Mouse (Mus musculus) left cerebral cortex, postnatal 14 days (tissue): ENCODE measurements at regions not wholly inside any gene's neighbourhood (a gene's known extent, or its start where the extent isn't known, plus 50 kb on each side); places are given as distances from the start of the nearest gene placed in this dataset.

Experiments used
- DNase-seq, 2 experiments: peaks; one replicate each; pipeline ENCODE4 v3.0.0; 2021 to 2022; ENCODE audit warnings: low spot score in 2 of 2, mixed read lengths in 1 of 2
- intact Hi-C: fragments of 180-260 bp; cut with DNase I; formaldehyde crosslinking; loops from one replicate; pipeline ENCODE4 v1.15.1; 2025

DNA sequence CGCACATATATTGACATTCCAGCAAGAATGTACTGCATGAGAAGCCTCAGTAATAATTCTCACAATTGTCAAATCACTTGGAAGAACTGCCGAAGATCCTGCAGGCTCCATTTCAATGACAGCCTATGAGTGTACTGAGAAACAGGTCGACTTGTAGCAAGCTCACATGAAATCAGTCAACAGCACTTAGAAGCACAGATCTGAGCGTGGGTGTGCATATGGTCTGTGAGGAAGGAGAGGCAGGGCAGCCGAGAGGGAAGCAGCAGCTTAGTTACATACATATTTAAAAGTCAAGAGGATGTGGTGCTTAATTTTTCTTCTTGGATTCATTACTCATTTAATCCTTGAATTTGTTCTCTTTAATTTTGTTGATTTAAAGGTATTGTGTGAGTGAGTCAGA lies 967.4 kb upstream of the Epha7 start:
- peak; percentile 15 to 37 for DNase-seq
- intact Hi-C loops: no loop called here

DNA sequence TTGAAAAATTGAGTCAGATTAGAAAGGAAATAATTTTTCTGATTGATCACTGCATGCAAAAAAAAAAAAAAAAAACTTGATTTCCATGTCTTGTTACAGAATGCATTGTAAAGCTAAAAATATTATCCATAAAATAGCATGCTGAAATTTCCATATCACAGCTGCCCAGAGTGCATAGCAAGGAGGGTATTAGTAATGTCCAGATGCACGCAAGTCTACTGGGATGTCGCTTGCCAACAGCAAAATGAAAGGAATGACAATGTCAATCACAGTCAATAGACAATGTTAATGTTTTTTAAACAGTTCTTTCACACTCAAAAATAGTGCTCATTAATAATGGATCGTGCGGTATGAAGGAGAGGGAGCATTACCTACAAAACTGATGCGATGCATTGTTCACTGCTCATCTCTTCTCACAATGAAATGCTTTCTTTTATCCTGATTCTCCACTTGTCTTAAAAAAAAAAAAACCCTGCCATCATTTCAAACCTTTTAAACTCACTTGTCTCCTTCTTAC lies 966.8 kb upstream of the Epha7 start:
- DNase-seq: no peak
- intact Hi-C loops: no loop called here

DNA sequence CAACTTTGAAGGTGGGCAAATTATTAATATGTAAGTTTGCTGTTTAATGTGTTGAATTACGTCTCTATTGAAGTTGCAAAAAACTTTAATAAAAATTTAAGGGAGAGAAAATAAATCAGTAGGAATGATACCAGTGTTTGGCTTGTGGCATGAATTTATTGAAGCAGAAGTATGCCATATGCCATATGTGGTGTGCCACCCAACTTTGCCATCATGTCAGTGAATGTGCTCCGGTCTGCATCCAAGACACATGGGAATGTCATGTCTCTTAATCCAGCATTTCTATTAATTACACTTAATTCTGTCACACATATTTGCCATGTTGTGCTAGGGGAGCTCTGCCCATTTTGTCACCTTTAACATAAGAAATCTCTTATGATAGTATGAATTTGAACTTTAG lies 956.8 kb upstream of the Epha7 start:
- intact Hi-C loops: no loop called here

DNA sequence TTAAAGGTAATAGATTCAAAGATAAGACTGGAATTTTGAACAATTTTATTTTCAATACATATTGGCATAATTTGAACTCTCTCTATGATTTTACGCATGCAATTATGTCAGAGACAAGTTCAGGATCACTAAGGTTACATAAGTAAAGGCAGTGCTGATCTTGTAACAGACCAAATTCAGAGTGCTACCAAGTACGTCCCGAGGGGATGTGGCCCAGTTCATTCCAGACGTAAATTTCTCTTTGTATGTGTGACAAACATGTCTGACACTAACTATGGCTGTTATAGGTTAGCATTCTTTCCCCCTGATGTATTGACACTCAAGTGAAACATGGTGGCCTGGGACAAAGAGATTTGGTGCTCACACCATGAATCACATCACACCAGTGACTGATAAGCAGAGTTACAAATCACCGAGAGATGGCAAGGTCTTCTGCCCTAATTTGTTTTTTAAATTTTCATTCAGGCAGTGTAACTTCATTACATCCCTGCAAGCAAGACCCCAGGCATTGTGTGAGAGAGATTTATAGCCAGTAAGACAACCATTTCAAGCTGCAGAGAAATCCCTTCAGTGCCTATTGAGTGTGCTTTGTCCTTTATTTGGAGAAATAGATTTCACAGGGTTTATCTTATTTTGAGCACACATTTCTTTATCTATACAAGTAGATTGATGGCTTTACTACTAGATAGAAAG lies 925.5 kb upstream of the Epha7 start:
- no peak for DNase-seq
- intact Hi-C loops: no loop called here

More for the DNA sequence above, 956.8 kb upstream of the Epha7 start:
- no peak for DNase-seq

DNA sequence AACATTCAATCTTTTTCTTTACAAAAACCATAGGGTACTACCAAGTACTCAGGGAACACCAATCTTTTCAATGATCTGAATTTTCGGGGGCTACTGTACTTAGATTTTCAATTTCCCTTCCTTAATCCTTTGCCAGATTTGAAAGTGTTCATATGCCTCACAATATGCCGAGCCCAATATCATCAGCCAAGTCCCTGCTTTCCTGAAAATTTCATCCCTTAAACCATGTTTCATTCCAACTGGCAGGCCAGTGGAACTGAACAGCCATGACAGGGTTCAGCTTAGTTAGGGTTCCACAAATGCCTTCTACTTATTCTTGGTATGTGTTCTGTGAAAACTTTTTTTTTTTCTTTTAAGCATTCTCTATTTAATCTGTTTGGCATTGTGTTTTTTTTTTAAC lies 916.5 kb upstream of the Epha7 start:
- no peak for DNase-seq

DNA sequence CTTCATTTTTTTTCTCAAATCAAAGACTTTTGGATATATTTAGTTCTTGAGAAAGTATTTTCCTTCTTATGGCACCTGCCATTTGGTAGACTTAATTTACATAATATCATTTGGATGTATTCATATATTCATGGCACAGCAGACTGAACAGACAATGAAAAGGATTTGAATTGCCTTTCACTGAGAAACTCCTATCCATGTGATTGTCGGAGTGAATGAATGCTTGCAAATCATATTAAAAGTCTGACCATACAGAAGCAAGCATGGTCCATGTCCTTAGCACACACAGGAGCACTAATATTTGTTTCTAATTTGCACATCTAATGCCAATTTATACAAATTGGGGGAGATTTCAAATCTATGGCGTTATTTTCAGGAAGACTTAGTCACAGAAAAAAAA lies 867.6 kb upstream of the Epha7 start:
- no peak for DNase-seq
- intact Hi-C loops: no loop called here

More for the DNA sequence above, 916.5 kb upstream of the Epha7 start:
- intact Hi-C loops: no loop called here

DNA sequence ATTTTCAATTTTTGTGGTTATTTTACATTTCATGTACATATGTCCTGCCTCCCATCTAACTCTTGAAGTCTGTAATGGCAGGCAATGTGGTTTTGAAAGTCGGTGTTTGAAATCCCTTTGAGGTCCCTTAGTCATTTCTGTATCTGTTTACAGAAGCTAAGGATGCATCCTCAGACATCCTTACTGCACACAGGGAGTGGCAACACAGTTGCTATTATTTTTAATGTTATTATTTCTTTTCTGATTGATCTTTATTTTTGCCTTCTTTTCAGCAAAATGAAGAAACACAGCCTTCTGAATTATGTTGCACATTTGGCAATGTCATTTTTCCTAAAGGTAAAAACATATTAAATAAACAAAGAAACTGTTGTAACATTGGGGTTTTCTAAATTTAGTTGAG lies 867.2 kb upstream of the Epha7 start:
- intact Hi-C loops: no loop called here
- no peak for DNase-seq

DNA sequence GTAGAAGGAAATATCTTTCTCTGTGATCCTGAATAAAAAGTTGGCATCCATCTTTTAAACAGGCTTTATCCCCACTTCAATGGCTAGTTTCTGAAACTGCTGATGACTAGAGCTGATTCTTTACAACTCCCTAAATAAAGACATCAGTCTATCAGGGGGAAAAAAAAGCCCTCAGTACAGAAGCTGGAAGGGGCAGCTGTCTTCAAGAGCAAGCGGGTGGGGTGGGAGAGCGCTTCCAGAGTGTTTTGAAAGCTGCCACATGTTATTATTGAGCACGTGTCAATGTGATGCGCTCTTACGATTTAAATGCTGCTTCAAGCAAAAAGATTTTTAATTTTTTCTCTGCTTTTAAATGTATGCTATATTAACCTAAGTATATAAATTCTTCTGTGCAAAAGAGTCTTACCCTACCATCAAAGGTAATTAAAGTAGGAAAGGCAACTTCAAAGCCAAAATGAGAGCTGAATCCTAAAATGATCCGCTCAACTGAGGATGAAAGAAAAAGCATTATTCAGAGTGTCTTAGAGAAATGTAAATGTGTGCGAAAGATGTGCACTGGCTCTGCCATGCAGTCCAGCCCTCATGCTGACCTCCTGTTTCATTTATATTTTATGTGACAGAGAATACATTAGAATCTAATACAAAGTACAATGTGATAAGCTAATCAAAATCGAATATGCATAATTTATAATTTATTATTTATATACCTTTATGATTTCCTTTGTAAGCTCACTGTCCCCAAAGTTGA lies 862.8 kb upstream of the Epha7 start:
- DNase-seq: no peak
- intact Hi-C loops: no loop called here

DNA sequence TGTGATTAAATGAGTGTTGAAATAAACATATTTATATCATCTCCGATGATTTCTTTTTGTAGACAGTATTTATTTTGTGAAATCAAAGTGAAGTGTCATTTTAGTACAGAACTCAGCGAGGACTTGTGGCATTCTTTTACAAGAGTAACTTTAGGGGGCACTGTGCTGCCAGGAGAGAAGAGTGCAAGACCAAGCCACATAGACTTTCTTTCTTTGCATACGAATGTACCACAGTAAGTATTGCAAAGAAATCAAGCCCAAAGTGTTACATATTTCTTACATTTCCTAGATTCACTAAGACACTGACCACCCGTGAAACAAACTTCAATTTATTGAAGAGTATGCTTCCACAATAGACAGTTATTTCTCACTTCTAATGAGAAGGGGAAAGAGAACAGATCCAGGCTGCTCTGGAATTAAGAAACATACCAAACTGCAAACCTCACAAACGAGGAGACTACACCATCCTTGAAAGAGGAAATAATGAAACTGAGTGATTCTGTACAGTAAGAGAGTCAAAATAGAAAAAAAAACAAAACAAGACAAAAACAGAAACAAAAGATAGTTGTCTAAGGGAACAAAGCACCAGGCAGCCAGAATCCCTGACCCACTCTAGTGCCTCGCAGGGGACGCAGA lies 847.8 kb upstream of the Epha7 start:
- intact Hi-C loops: loop anchor here (5.0 kb wide), 1 partner anchor 847 kb away; the partner anchor contains the start of gene Epha7

DNA sequence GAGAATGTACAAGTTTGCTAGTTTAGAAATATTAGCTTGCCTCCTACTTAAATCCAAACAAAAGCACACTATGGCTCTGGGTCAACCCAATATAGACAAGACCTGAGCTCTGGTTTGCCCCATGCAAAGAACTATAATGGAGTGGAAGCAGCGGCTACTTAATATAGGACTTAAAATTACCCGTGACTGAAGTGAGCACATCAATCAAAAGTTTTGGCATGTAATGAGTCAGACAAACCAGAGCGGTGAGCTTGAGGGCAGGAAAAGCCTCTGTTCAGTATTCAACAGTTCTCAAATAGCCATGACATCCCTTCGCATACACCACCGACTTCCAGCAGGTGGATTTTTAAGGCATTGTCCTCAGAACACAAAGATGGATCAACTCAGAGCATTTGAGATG lies 842.4 kb upstream of the Epha7 start:
- intact Hi-C loops: no loop called here
- DNase-seq: no peak

More for the DNA sequence above, 847.8 kb upstream of the Epha7 start:
- peak; percentile 46 to 54 for DNase-seq

DNA sequence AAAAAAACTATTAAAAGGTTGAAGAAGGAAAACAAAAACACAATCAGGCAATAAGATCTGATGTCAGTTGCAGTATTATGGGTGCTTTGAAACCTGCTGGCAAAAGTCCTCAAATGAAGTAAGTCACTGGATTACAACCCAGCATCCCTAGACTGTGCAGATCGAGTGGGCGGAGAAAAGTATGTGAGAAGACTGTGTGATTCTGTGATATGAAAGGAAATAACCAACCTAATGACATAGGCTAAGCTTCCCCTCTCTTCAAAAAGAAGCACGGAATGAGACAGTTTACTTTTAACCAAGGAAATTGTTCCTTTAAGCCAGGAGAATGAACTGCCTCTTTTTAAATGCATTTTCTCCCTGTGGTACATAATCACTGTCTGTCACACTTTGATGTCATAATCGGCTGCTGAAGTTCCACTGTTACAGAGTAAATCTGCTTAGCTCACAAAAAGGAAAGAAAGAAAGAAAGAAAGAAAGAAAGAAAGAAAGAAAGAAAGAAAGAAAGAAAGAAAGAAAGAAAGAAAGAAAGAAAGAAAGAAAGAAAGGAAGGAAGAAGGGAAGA lies 833.6 kb upstream of the Epha7 start:
- no peak for DNase-seq
- intact Hi-C loops: no loop called here

DNA sequence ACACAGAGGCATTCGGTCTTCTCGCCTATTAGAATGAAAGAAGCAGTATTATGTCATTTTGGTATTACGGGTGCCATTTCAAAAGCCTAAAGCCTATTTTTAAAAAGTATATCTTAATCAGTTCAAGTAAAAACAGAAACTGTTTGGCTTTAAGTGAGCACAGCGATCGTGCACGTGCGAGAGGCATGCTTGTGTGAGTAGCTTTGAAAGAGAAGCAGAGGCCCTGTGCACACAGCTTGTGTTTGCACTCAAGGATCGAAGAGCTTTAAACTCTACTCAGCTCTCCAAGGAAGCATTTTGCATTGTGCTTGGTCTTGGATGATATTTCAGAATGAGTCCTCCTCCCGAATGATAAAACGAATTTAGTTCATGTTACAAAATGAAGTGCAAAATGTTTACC lies 833.1 kb upstream of the Epha7 start:
- DNase-seq: no peak
- intact Hi-C loops: no loop called here

DNA sequence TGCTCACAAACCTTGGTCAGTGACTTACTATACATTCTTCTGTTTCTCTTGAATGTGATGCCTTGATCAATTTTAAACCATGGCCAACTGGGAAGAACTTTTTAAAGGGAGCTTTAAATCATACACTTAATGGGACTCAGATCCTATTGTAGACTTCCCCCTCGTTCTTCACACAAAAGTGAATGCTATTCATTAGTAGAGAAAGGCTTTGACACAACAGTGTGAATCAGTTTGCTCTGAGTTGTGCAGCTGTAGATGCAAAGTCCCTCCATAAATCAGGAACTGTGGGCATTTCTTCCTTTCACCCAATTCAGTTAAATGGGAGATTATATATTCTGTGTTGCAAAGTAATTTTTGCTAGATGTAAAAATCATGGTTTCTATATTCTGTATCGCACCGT lies 831.6 kb upstream of the Epha7 start:
- no peak for DNase-seq
- intact Hi-C loops: no loop called here

DNA sequence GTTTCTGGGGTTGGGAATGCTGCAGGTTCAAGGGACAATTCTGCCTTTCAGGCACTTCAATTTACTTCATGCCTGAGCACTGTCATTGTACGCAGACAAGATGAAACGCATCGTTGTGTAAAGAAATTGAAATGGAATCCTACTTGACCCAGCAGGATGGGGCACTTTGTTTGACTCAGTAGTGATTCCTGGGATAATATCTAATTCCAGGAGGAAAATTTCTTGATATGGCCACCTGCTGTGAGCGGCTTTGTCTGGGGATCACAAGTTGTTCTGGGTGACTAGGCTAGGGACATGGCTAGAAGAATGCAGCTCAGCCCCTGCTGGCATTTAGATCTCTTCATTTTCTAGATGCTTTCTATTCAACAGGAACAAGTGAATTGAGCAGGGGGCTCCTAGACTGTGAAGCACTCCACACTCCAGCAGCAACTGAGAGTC lies 824.9 kb upstream of the Epha7 start:
- DNase-seq: no peak
- intact Hi-C loops: no loop called here

DNA sequence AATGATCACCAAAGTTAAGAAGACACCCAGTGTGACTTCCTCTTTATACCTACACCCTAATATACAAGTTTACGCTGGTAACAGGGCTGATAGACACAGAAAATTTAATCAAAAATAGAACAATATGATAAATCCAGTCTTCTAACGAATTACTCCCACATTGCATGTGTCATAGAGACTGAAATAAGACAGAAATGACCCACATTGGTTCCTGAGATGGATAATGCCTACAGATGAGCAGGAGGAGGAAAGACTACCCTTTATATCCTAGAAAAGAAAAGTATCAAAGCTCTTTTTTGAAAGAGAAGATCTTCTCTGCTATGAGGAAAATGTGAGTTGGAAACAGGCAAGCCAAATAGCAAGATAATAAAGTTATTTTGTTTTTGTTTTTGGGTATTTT lies 818.5 kb upstream of the Epha7 start:
- intact Hi-C loops: no loop called here
- no peak for DNase-seq

DNA sequence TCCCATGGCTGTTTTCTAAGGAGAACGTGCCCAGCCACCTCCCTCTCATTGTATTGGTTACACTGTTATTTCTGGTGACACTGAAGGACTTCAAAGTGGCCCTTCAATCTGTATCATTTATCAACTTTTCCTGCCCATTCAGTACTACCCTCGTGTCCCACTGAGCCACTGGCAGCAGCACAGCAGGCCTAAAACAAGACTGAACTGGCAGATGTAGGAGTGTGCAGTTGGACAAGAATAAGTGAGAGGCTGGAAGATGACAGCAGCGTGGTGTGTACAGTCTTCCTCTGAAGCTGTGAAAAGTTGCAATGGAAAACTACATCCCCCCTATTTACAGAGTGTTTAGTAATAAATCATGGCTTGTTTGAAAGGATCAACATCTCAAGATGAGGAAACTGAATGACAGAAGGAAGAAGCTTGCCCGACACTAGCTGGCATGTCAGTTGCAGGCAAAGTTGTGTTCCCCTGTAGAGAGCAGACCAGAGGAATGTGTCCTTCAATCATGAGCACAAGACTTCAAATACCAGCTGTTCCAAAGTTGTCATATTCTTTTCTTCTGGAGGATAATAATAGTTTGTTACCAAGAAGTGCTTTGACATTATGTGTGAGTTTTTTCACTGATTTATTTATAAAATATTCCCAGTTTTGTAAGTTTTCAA lies 811.0 kb upstream of the Epha7 start:
- intact Hi-C loops: no loop called here
- no peak for DNase-seq
